Mouse (Mus musculus): ENCODE results near the gene Vmn1r47. TPM values are rescaled to one million over a fixed set of nuclear protein-coding genes. Genes with fewer than 3 reads are reported as not detected.

Vmn1r47 gene
- not detected for polyA plus RNA-seq (2017; shearing (Covaris generic))

GRCm38 (mm10) chr6:90015847-90016246 is at the start of gene Vmn1r47:
Gene Vmn1r47, plus strand, starts transcription at chr6:90016147.

GRCm38 (mm10) chr6:89969013-89969412 is 46.9 kb upstream of the Vmn1r47 start, which contains the start of gene Vmn1r46:
Gene Vmn1r46, plus strand, starts transcription at chr6:89969313.

GRCm38 (mm10) chr6:90036741-90037140 is 20.8 kb downstream of the Vmn1r47 start, which contains the start of gene Vmn1r48:
Gene Vmn1r48, minus strand, starts transcription at chr6:90036841.

Other genes starting within 250 kb of the Vmn1r47 start
- not detected for gene Vmn1r42, start 139.7 kb upstream of the Vmn1r47 start, polyA plus RNA-seq (2017; shearing (Covaris generic))
- not detected for gene Vmn1r43, start 139.7 kb upstream of the Vmn1r47 start, polyA plus RNA-seq (2017; shearing (Covaris generic))
- gene Vmn1r44, start 132.5 kb upstream of the Vmn1r47 start, polyA plus RNA-seq (2017; shearing (Covaris generic)): not detected
- not detected for gene Vmn1r45, start 75.5 kb upstream of the Vmn1r47 start, polyA plus RNA-seq (2017; shearing (Covaris generic))
- not detected for gene Vmn1r46, start 46.8 kb upstream of the Vmn1r47 start, polyA plus RNA-seq (2017; shearing (Covaris generic))
- not detected for gene Vmn1r48, start 20.7 kb downstream of the Vmn1r47 start, polyA plus RNA-seq (2017; shearing (Covaris generic))
- not detected for gene Vmn1r49, start 62.4 kb downstream of the Vmn1r47 start, polyA plus RNA-seq (2017; shearing (Covaris generic))
- gene Vmn1r50, start 85.3 kb downstream of the Vmn1r47 start, polyA plus RNA-seq (2017; shearing (Covaris generic)): not detected
- not detected for gene Vmn1r51, start 106.4 kb downstream of the Vmn1r47 start, polyA plus RNA-seq (2017; shearing (Covaris generic))
- gene Vmn1r52, start 158.7 kb downstream of the Vmn1r47 start, polyA plus RNA-seq (2017; shearing (Covaris generic)): not detected
- not detected for gene V1ra8, start 186.6 kb downstream of the Vmn1r47 start, polyA plus RNA-seq (2017; shearing (Covaris generic))
- not detected for gene Vmn1r53, start 208.3 kb downstream of the Vmn1r47 start, polyA plus RNA-seq (2017; shearing (Covaris generic))
- not detected for gene Vmn1r54, start 230.2 kb downstream of the Vmn1r47 start, polyA plus RNA-seq (2017; shearing (Covaris generic))